Mouse (Mus musculus): Measurements from ENCODE around the gene Foxn3. TPM values are rescaled to one million over a fixed set of nuclear protein-coding genes. Genes with fewer than 3 reads are reported as not detected.

Gene Foxn3
- total RNA-seq, 2 experiments from 2014 or later = 58.2 to 106 TPM

DNA sequence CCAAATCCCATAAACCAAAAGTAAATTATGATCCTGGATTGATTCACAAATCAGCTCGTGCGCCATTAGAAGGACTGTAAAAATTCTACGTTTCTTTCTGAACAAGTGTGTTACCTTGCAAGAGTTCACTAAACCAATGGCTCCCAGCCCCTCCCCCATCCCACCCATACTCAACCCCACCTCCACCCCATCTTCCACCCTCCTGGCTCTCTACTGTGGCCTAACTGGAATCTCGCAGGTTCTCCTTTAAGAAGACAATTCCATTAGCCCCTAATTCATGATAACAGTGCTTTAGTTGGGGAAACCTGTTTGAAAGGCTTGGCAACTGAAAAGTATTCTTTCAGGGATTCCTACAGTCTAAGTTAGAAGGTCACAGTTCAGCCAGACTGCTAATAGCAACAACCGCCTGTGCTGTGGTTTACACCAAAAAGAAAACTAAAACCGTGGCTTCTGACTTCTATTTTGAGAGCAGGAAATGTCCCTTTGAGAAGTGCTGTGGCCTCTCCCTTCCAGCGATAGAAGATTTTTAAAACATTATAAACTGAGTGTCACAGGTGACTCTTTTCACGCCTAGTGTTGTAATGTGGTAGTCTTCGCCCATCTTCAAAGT lies 1.0 kb upstream of the Foxn3 start:
- ATAC-seq (replicated peaks; ENCODE audit: low FRiP score, poor library complexity, severe bottlenecking) = no peak

DNA sequence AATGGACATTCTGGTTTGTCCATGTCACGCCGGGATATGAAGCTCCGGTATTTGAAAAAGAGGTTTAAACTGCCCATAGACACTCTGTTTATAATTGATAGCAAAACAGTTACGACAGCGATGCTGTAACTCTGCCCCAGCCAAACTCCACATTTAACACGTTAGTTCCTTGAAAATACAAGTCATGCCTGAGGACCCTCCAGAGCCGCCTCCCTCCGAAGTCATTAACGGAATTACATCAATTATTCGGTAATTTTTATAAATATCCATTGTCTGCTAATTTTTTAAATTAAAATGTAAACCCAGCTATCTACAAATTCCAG lies 554 bp downstream of the Foxn3 start:
- ATAC-seq (replicated peaks; ENCODE audit: low FRiP score, poor library complexity, severe bottlenecking) = peak; percentile 60

DNA sequence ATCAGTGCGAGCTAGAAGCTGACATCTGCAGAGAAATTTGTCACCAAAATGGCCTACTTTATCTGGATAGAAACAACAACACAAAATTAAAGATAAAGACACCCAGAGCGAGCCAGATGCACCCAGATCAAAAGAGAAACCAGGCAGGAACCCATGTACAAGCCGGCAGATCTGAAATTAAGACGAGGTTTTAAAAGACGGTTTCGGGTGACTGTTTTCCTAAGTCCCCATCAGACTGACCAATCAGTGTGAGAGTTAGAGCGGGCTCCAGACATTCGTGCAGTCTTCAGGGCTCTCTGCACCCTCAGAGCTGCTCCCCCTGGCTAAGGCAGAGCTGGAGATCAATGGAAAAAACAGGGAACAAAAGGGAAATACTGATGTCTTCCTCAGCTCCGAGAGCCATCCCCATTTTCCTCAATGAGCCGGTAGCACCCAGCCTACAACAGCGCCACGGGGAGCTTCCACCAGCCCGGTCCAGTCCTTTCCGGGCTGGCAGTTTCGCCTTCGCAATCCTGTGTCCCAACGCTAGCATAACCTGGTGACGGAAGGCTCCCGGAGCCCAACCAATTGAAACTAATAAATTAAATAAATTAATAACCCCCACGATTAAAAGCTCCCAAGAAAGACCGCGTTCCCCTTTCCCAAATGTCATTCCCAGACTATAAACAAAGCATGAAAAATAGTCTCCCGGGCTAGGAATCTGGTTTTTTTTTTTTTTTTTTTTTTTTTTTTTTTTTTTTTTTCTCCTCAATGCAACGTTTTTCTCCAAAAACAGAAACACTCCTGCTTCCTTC lies 1.1 kb downstream of the Foxn3 start:
- ATAC-seq (replicated peaks; ENCODE audit: low FRiP score, poor library complexity, severe bottlenecking) = peak; percentile 73

DNA sequence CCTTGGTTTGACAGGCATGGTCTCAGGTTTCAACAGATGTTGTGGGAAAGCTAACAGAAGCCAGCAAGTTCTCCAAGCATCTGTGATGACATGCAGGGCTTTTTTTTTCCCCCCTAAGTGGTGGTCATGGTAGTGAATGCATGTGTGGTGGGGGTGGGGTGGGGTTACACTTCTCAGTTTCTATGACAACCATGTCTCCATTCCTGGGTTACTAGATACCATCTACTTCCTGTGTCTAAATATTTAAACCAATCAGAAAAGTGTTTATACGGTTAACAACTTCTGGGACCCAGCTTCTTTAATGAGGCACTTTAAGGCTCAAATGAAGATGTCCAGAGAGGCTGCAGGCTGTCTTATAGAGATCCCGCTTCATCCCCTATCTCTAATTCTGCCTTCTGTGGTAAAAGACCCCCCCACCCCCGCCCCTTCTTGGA lies 2.0 kb downstream of the Foxn3 start:
- no peak for ATAC-seq (replicated peaks; ENCODE audit: low FRiP score, poor library complexity, severe bottlenecking)

DNA sequence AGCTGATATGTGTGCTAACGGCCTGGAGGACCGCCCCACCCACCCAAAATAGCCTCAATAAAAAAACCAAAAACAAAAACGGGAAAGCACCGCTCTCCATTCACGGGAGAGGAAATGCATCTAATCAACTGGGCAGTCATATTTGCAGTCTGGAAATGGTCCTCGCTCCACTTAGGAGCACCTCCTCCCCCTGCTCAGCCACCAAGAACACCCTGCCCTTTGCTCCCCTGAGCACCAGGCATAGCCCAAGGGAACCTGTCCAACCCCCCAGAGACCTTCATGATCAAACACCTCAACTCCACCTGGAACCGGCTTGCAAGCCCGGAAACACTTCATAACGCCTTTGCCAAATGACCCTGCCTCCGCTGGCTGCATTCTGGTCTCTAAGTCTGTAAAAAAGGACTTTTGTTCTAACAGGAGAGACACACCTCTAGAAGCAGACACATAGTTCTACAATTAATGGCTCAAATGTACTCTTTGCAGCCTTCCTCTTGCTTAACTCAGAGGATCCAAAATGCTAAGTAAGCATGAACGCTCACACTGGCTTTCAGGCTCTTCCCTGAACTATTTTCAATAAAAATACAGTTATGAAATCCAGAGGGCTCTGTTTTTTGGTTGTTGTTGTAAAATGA lies 2.6 kb downstream of the Foxn3 start:
- ATAC-seq (replicated peaks; ENCODE audit: low FRiP score, poor library complexity, severe bottlenecking) = no peak

DNA sequence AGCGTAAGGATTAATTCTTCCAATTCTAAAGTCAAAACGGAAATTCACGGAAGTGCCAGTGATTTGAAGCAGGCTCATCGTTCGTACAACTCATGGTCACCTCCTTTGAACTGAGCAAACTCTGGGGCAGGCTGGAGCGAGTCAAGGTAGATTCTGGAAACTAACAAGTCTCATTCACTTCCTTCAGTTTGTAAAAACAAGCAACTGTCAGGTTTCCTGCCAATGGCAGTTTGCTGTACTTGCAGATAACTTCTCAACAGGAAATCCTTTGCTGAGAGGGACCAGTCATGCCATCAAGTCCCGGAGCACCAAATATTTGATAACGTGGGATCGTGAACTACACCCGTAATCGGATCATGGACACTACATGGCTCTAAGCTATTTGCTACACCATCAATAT lies 3.9 kb downstream of the Foxn3 start:
- ATAC-seq (replicated peaks; ENCODE audit: low FRiP score, poor library complexity, severe bottlenecking) = no peak

DNA sequence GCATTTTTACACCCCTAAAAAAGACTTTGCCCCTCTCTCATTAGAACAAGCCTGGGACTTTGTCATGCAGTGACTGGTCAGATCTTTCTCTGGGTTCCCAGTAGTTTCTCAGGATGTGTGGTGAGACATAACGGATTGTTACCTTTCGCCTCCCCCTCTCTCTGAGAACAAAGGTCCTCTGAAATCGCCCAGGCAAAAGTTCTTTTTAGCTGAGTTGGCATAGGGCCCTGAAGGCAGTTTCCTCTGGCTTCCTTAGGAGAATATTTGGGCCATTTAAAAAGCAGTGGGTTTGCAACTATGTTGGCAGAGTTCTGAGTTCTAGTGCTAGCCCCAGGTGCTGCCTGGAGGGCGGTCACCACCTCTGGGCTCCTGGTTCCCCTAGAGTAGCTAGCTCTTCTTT lies 4.9 kb downstream of the Foxn3 start:
- ATAC-seq (replicated peaks; ENCODE audit: low FRiP score, poor library complexity, severe bottlenecking) = no peak

DNA sequence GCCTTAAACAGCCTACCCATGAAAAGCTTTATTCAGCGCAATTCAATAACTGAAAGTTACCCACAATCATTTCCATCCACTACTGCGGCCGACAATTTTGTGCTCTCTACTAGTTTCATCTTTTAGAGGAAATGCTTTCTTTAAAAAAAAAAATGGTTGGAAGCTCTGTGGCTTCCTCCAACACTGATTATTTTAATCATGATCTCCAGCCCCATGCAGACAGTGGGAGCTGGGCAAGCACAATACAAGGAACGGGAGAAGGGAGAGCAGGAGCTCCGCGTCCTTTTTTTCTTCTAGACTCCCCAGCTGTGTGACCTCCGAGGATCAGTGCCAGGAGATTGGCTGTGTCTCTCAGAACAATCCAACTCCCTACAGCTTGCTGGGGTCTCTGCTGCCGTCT lies 5.9 kb downstream of the Foxn3 start:
- ATAC-seq (replicated peaks; ENCODE audit: low FRiP score, poor library complexity, severe bottlenecking) = no peak

DNA sequence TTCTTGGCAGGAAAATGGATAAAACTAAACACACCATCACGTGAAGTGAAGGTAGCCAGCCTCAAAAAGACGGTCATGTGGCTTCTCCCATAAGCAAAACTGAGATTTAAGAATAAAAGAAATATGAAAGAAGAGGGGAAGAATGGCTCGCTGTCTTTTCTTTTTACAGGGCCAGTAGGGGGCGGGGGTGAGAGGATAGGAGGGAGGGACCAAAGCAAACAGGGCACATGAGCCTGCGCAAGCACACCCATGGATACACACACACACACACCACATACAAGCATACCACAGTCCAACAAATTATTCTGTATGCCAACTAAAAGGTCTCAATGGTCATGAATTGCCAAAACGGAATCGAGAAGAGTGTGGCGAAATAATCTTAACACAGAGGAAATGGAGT lies 12.8 kb downstream of the Foxn3 start:
- no peak for ATAC-seq (replicated peaks; ENCODE audit: low FRiP score, poor library complexity, severe bottlenecking)

DNA sequence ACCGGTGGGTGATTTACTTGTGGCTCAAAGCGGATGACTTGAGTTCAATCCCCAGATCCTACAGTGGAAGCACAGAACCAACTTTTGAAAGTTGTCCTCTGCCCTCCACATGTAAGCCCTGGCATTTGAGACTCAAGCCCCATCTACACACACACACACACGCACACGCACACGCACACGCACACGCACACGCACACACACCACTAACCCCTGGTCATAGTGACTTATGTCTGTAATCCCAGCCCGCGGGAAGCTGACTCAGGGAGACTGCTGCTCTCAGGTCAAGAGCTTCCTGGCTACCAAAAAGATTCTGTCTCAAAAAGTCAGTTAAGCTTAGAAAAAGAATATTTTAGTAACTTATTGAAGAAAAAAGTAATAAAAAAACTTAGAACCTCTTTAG lies 13.6 kb downstream of the Foxn3 start:
- ATAC-seq (replicated peaks; ENCODE audit: low FRiP score, poor library complexity, severe bottlenecking) = no peak

DNA sequence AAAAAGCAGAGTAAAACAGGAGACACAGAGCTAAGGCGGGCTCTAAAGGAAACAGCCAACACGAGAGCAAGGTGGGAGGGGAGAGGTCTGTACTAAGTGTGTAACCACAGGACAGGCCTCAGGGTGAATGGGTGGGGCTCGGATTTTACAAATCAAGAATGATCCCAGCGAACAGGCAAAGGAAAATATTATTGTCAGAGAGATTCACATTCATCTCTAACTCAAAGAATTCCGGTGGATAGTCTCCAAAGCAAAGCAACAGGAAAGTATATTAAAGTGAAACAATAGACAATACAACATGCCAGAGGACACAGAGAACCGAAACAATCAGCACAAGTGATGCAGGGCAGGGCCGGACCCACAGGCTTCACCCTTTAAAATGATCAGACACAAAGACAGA lies 15.0 kb downstream of the Foxn3 start:
- no peak for ATAC-seq (replicated peaks; ENCODE audit: low FRiP score, poor library complexity, severe bottlenecking)

DNA sequence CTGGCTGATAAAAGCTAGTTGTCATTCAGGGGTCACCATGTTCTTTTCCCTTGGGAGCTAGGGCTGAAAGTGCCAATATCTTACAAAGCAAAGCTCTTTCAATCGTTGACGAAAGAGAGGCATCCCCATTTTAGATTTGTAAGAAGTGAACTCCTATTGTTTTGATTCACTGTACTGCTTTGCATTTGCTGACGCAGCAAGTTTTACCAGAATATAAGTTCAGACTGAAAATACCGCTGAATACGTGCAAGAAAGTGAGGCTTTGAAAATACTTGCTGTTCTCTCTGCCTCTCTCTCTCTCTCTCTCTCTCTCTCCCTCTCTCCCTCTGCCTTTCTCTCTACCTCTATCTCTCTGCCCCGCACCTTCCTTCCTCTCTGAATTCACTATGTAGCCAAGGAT lies 16.1 kb downstream of the Foxn3 start:
- ATAC-seq (replicated peaks; ENCODE audit: low FRiP score, poor library complexity, severe bottlenecking) = no peak

DNA sequence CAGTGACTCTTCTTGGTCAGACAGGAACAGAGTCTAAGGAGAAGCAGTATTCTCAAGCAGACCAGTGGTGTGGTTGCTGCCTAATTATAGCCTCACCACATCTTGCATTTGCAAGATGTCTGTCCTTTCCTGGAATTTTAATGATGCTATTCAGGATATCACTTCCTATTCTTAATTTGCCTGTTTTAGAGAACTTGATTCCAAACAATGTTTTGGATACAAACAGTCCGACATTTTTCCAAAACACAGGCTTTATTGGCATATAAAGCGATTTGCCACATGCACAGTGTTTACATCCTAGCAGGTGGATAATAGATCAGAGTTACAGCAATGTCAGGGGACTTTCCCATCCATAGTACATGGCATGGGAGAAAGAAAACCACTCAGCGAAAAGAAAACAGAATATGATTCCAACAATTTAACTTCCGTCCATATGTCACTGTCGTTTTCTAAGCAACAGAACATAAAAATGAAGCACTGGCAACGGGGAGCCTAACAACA lies 18.1 kb downstream of the Foxn3 start:
- ATAC-seq (replicated peaks; ENCODE audit: low FRiP score, poor library complexity, severe bottlenecking) = no peak

DNA sequence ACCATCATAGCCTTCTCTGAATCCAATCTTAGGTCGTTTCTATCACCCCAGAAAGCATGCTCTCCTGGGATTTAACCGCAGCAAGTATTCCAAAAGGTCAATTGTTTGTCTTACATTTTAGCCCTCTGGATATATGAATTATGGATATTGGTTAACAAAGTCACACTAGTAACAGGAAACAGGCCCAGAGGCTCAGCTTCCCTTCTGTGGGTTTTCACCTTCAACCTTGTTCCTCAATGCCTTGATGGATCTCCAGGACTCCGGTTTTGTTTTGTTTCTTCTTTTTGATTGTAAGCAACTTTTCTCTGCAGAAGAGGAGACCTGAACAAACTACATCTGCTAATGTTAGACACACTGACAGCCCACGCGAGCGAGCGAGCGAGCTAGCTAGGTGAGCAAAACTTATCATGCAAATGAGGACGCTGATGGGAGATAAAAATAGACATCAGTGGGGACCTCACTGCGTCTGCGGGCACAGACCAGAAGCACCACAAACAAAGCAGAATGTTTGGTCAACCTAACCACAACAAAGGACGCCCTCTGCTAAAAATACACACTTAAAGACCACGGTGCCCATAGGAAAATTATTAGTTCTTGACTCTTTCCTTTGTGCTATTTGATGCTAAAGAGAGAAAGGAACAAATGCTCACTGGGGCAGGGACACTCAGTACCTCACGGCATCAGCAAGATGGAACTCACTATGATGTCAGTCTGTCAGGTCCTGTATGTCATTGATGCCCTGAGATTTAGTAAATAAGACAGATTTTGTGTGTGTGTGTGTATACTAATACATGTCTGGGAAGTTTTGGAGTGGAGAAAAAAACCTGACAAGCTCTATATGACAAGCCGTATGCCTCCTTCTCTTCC lies 18.9 kb downstream of the Foxn3 start:
- ATAC-seq (replicated peaks; ENCODE audit: low FRiP score, poor library complexity, severe bottlenecking) = no peak

DNA sequence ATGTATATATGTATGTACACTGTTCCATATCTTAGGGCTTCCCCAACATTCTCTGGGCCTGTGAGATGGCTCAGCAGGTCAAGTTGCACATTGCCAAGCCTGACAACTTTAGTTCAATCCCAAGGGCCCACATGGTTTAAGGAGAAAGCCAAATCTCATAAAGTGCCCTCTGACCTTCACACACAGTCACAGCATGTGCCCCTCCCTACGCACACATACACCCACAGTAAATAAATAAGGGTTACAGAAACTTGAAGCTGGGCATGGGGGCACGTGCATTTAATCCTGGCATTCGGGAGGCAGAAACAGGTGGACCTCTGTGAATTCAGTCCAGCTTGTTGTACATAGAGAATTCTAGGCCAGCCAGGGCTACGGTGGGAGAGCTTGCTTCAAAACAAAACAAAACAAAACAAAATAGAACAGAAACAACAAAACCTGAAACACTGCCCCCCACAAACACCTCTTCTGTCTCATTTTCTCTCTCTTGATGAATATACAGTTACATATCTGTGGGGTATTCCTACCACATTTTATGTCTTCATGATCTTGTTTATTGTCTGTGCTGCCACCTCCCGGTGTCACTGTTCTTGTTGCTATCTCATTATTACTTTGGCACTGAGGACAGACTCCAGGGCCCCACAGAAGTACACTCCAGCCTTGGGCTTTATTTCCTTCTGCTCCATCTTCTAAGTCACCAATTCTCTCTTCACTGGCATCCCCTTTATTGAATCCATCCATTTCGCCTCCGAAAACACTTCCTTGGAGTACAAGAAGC lies 19.8 kb downstream of the Foxn3 start:
- no peak for ATAC-seq (replicated peaks; ENCODE audit: low FRiP score, poor library complexity, severe bottlenecking)

DNA sequence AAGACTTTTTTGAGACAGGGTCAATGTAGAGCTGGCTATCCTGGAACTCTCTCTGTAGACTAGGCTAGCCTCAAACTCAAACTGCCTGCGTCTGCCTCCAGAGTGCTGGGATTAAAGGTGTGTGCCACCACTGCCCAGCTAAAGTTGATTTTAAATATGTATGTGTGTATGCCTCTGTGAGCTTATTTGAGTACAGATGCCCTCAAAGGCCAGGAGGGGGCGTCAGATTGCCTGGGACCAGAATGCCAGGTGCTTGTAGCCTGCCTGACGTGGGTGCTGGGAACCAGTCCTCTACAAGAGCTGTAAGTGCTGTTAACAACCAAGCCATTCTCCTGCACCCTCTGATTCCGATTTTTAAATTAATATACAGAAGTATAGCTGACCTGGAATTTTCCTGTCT lies 23.2 kb downstream of the Foxn3 start:
- ATAC-seq (replicated peaks; ENCODE audit: low FRiP score, poor library complexity, severe bottlenecking) = no peak

DNA sequence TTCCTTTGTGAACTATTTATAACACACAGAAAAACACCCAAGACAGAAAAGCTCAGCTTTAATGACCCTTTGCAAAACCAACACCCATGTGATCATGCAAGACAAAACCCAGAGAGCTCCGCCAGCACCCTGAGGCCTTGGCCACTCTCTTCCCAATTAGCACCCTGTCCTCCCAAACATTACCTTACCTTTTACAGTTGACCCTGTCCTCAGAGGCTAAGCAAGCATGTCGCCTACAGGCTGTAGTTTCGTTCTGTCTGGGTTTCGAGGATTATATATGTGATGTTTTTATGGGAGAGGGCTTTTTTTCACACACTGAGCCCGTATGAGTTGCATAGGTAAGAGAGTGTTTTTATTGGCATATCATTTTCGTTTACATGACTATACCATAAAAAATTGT lies 26.1 kb downstream of the Foxn3 start:
- ATAC-seq (replicated peaks; ENCODE audit: low FRiP score, poor library complexity, severe bottlenecking) = no peak

DNA sequence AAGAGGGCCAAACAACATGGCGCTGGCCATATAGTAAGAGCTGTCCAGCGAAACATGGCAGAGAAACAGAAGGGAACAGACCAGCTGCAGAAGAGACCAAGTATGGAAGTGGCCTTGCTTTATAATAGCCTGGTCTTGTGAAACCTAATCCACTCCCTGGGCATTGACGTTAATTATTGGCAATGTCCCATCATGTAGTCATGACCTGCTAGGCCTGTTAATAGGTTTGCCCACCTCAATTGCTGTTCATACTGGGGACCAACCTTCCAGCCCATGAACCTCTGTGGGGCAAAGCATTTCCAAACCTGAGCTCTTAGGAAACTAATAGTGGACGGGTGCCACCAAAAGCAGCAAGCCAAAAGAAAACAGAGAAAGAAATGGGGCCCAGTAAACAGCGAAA lies 27.0 kb downstream of the Foxn3 start:
- no peak for ATAC-seq (replicated peaks; ENCODE audit: low FRiP score, poor library complexity, severe bottlenecking)

DNA sequence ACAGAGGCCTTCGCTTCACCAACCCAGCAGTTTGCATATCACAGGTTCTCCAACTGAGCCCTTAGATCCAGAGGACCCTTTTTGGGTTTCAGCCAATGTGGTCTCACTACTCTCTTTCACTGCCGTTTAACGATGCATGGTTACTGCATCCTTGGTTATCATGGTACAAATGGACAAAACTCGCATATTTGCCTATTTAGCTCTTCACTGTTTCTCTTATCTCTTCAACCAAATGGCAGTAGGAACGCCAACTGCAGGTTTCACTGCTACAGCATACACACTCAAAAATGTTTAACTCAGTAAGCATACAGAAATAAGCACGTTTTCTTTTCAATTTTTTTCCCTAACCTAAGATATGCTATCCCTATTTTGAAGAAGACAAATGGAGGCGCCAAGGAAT lies 31.0 kb downstream of the Foxn3 start:
- ATAC-seq (replicated peaks; ENCODE audit: low FRiP score, poor library complexity, severe bottlenecking) = peak; percentile 67
